Mouse (Mus musculus) urinary bladder, postnatal 36 days (tissue): ENCODE results near the gene Bcan.

Source experiments
- DNase-seq, 2 experiments: peaks; one replicate each; pipeline ENCODE4 v3.0.0; 2022; ENCODE audit warnings: low spot score in 2 of 2, mixed read lengths in 1 of 2

Bcan gene

GRCm38 (mm10) chr3:87944838-87945600 lies 55.0 kb downstream of the Bcan start:
- DNase-seq, result peak in 1 of 2 experiments; percentile 20

- DNase-seq, result no peak
Measured at GRCm38 (mm10) chr3:87943586-87943985, 56.4 kb downstream of the Bcan start.

- DNase-seq, result no peak
Measured at GRCm38 (mm10) chr3:87942471-87942870, 57.6 kb downstream of the Bcan start.

- DNase-seq, result no peak
Measured at GRCm38 (mm10) chr3:87940611-87941010, 59.4 kb downstream of the Bcan start.
